Mouse (Mus musculus) embryonic facial prominence, embryonic 14.5 days (tissue): ENCODE measurements around the gene Bcl10. TPM values are rescaled to one million over a fixed set of nuclear protein-coding genes. Genes with fewer than 3 reads are reported as not detected.

Experiments
- ATAC-seq: fragments of 200-750 bp; cut with Nextera tagmentation; 2 replicates; pipeline ENCODE4 v1.8.0; 2017; ENCODE audit warnings: low read depth, moderate number of reproducible peaks, moderate TSS enrichment
- DNase-seq: peaks from one replicate; pipeline ENCODE4 v3.0.0-alpha.2; 2015; ENCODE audit warnings: low spot score
- H3K27ac ChIP-seq: fragments of 300-500 bp; sonication (generic); replicated peaks from 2 replicates; pipeline ENCODE4 v1.5.1; 2014; ENCODE audit warnings: low read depth, mild to moderate bottlenecking, low read length, moderate library complexity
- H3K27me3 ChIP-seq: fragments of 300-500 bp; sonication (generic); replicated peaks from 2 replicates; pipeline ENCODE4 v1.6.1; 2014; ENCODE audit warnings: low read length; ENCODE audit not compliant: control insufficient read depth, insufficient read depth
- H3K36me3 ChIP-seq: fragments of 300-500 bp; sonication (generic); 2 replicates; pipeline ENCODE4 v1.6.1; 2014; ENCODE audit warnings: low read length, mixed read lengths; ENCODE audit not compliant: control insufficient read depth, insufficient read depth
- H3K4me1 ChIP-seq: fragments of 300-500 bp; sonication (generic); 2 replicates; pipeline ENCODE4 v1.6.1; 2014; ENCODE audit warnings: antibody characterized with exemption, low read length; ENCODE audit not compliant: control insufficient read depth, insufficient read depth
- H3K4me2 ChIP-seq: fragments of 300-500 bp; sonication (generic); 2 replicates; pipeline ENCODE4 v1.6.1; 2014; ENCODE audit warnings: low read depth, mild to moderate bottlenecking, low read length, moderate library complexity, mixed read lengths
- H3K4me3 ChIP-seq: fragments of 300-500 bp; sonication (generic); 2 replicates; pipeline ENCODE4 v1.5.1; 2014; ENCODE audit warnings: low read depth, mild to moderate bottlenecking, low read length
- H3K9ac ChIP-seq: fragments of 300-500 bp; sonication (generic); 2 replicates; pipeline ENCODE4 v1.6.1; 2014; ENCODE audit warnings: low read depth, mild to moderate bottlenecking, low read length, moderate library complexity, mixed read lengths
- H3K9me3 ChIP-seq: fragments of 300-500 bp; sonication (generic); 2 replicates; pipeline ENCODE4 v1.6.1; 2016; ENCODE audit warnings: low read length; ENCODE audit not compliant: control insufficient read depth
- WGBS: fragments of 180-500 bp; shearing (Covaris S2); extraction: QIAGEN DNeasy Blood & Tissue Kit; methylation state at CpG from one replicate; pipeline ENCODE4 v1.1.7; 2014; 5-methylcytosine and 5-hydroxymethylcytosine counted together
- polyA plus RNA-seq: library from polyadenylated mRNA; unstranded; fragments of >200 nt; fragmentation: Nextera tagmentation; extraction: Ambion mirVana; gene quantifications from 2 replicates; pipeline ENCODE4 v1.2.1, GENCODE M21; 2014

The Bcl10 gene
- polyA plus RNA-seq, 1 experiment from 2014 or later, result 52.1 TPM

- Histone ChIP-seq H3K27me3 (no peaks in the 10 kb centered on the region), H3K4me3 (no peak overlapping the region)
- 62% methylated on average over 3 of the region's 3 CpGs for WGBS
Observed at GRCm38 (mm10) chr3:145922971-145923370, 367 bp downstream of the Bcl10 start.

GRCm38 (mm10) chr3:145923874-145924577 is 1.4 kb downstream of the Bcl10 start:
- WGBS, result under 1% methylated on average over 40 of the region's 58 CpGs
- peak; percentile 100 for DNase-seq

More at GRCm38 (mm10) chr3:145922971-145923370, 367 bp downstream of the Bcl10 start:
- H3K9me3 ChIP-seq, result 0 out of 2 replicates have a peak, but pooled peaks cover 8% of the 10 kb centered on the region
- H3K4me1 ChIP-seq, result peaks cover 16% of the 10 kb centered on the region
- DNase-seq (no peak), ATAC-seq (no peak)
- no peaks in the 10 kb centered on the region for H3K36me3 ChIP-seq
- peak overlapping the region; percentile 92 for H3K27ac ChIP-seq
- H3K9ac ChIP-seq, result no peak overlapping the region
- H3K4me2 ChIP-seq, result no peak overlapping the region

GRCm38 (mm10) chr3:145924649-145925337 is 2.2 kb downstream of the Bcl10 start:
- ATAC-seq, result peak; percentile 6; the same call in 1 of the 2 replicates
- H3K27me3 ChIP-seq, result no peaks in the 10 kb centered on the region

More at GRCm38 (mm10) chr3:145923874-145924577, 1.4 kb downstream of the Bcl10 start:
- H3K27me3 ChIP-seq, result no peaks in the 10 kb centered on the region
- H3K9me3 ChIP-seq, result no peaks in the 10 kb centered on the region
- peak overlapping the region; percentile 71 for H3K4me2 ChIP-seq
- H3K4me3 ChIP-seq, result peak overlapping the region; percentile 92
- H3K27ac ChIP-seq, result peak overlapping the region; percentile 97
- peak; percentile 99 for ATAC-seq
- peak overlapping the region; percentile 94 for H3K9ac ChIP-seq
- H3K4me1 ChIP-seq, result peaks cover 16% of the 10 kb centered on the region
- no peaks in the 10 kb centered on the region for H3K36me3 ChIP-seq

GRCm38 (mm10) chr3:145925506-145925905 is 2.9 kb downstream of the Bcl10 start:
- ATAC-seq, result no peak

More at GRCm38 (mm10) chr3:145924649-145925337, 2.2 kb downstream of the Bcl10 start:
- peak overlapping the region; percentile 97 for H3K27ac ChIP-seq
- peak overlapping the region; percentile 94 for H3K9ac ChIP-seq
- H3K4me2 ChIP-seq, result peak overlapping the region; percentile 71
- 4% methylated on average over 28 of the region's 39 CpGs for WGBS
- peak; percentile 74 for DNase-seq
- H3K4me1 ChIP-seq, result peaks cover 16% of the 10 kb centered on the region
- no peaks in the 10 kb centered on the region for H3K9me3 ChIP-seq
- H3K4me3 ChIP-seq, result peak overlapping the region; percentile 92
- no peaks in the 10 kb centered on the region for H3K36me3 ChIP-seq

GRCm38 (mm10) chr3:145929525-145930400 is 7.2 kb downstream of the Bcl10 start:
- ATAC-seq, result no peak
- Histone ChIP-seq H3K4me1 (peaks cover 11% of the 10 kb centered on the region), H3K27me3 (no peaks in the 10 kb centered on the region), H3K36me3 (peaks cover 33% of the 10 kb centered on the region), H3K9ac (no peak overlapping the region), H3K9me3 (no peaks in the 10 kb centered on the region), H3K4me3 (no peak overlapping the region), H3K4me2 (no peak overlapping the region), H3K27ac (no peak overlapping the region)
- DNase-seq, result no peak
- 36% methylated on average over 7 of the region's 7 CpGs for WGBS

More at GRCm38 (mm10) chr3:145925506-145925905, 2.9 kb downstream of the Bcl10 start:
- no peak overlapping the region for H3K27ac ChIP-seq
- no peak for DNase-seq
- H3K4me2 ChIP-seq, result peak overlapping the region; percentile 71
- H3K9ac ChIP-seq, result peak overlapping the region; percentile 94; the same call in 1 of the 2 replicates
- H3K4me3 ChIP-seq, result peak overlapping the region; percentile 92
- no peaks in the 10 kb centered on the region for H3K9me3 ChIP-seq
- WGBS, result 63% methylated on average over 5 of the region's 5 CpGs
- peaks cover 16% of the 10 kb centered on the region for H3K4me1 ChIP-seq
- H3K36me3 ChIP-seq, result peaks cover 5% of the 10 kb centered on the region; the same call in 1 of the 2 replicates
- H3K27me3 ChIP-seq, result no peaks in the 10 kb centered on the region

- no peaks in the 10 kb centered on the region for H3K9me3 ChIP-seq
- peaks cover 33% of the 10 kb centered on the region for H3K36me3 ChIP-seq
- H3K4me1 ChIP-seq, result peaks cover under 1% of the 10 kb centered on the region; the same call in 1 of the 2 replicates
- H3K27me3 ChIP-seq, result no peaks in the 10 kb centered on the region
- H3K9ac ChIP-seq, result no peak overlapping the region
- H3K27ac ChIP-seq, result no peak overlapping the region
- no peak for ATAC-seq
- 92% methylated on average over 9 of the region's 9 CpGs for WGBS
- H3K4me3 ChIP-seq, result no peak overlapping the region
- H3K4me2 ChIP-seq, result no peak overlapping the region
- DNase-seq, result no peak
Observed at GRCm38 (mm10) chr3:145933845-145934244, 11.2 kb downstream of the Bcl10 start.

- Histone ChIP-seq H3K27ac (peak within 1 kb of the TSS; percentile 67), H3K4me2 (peak within 1 kb of the TSS; percentile 62), H3K9ac (peak within 1 kb of the TSS; percentile 94), H3K27me3 (no peaks in the 10 kb centered on the region), H3K9me3 (no peaks in the 10 kb centered on the region), H3K36me3 (peaks cover 34% of the 10 kb centered on the region), H3K4me1 (peaks cover 6% of the 10 kb centered on the region; the same call in 1 of the 2 replicates), H3K4me3 (peak within 1 kb of the TSS; percentile 98)
- DNase-seq (peak; percentile 94), ATAC-seq (peak; percentile 94)
- WGBS, result 2% methylated on average over 22 of the region's 70 CpGs
Observed at GRCm38 (mm10) chr3:145937505-145938404, 15.2 kb downstream of the Bcl10 start, which contains the start of gene 2410004B18Rik. 2410004B18Rik (plus strand) TSS chr3:145938014.
